Mouse (Mus musculus) kidney, embryonic 14.5 days (tissue): Measurements from ENCODE around the gene Polr3h. TPM values are rescaled to one million over a fixed set of nuclear protein-coding genes. Genes with fewer than 3 reads are reported as not detected.

ENCODE experiments used
- ATAC-seq: fragments of 200-750 bp; cut with Nextera tagmentation; 2 replicates; pipeline ENCODE4 v1.8.0; 2017; ENCODE audit warnings: moderate number of reproducible peaks, mild to moderate bottlenecking, moderate TSS enrichment, moderate library complexity; ENCODE audit not compliant: low FRiP score, low TSS enrichment
- H3K27ac ChIP-seq: fragments of 300-500 bp; sonication (generic); 2 replicates; pipeline ENCODE4 v1.5.1; 2014; ENCODE audit warnings: low read depth, mild to moderate bottlenecking, low read length, moderate library complexity, mixed read lengths
- H3K27me3 ChIP-seq: fragments of 300-500 bp; sonication (generic); 2 replicates; pipeline ENCODE4 v1.6.1; 2014; ENCODE audit warnings: mild to moderate bottlenecking, low read length; ENCODE audit not compliant: control insufficient read depth, insufficient read depth
- H3K36me3 ChIP-seq: fragments of 300-500 bp; sonication (generic); 2 replicates; pipeline ENCODE4 v1.6.1; 2014; ENCODE audit warnings: low read length, mixed read lengths; ENCODE audit not compliant: control insufficient read depth, insufficient read depth
- H3K4me1 ChIP-seq: fragments of 300-500 bp; sonication (generic); 2 replicates; pipeline ENCODE4 v1.6.1; 2014; ENCODE audit warnings: low read length, mixed read lengths; ENCODE audit not compliant: control insufficient read depth, insufficient read depth
- H3K4me2 ChIP-seq: fragments of 300-500 bp; sonication (generic); replicated peaks from 2 replicates; pipeline ENCODE4 v1.6.1; 2014; ENCODE audit warnings: low read depth, mild to moderate bottlenecking, low read length
- H3K4me3 ChIP-seq: fragments of 300-500 bp; sonication (generic); 2 replicates; pipeline ENCODE4 v1.5.1; 2014; ENCODE audit warnings: mild to moderate bottlenecking, low read length
- H3K9ac ChIP-seq: fragments of 300-500 bp; sonication (generic); 2 replicates; pipeline ENCODE4 v1.6.1; 2014; ENCODE audit warnings: low read depth, mild to moderate bottlenecking, low read length, moderate library complexity
- H3K9me3 ChIP-seq: fragments of 300-500 bp; sonication (generic); 2 replicates; pipeline ENCODE4 v1.6.1; 2016; ENCODE audit warnings: low read length; ENCODE audit not compliant: control insufficient read depth
- WGBS: fragments of 180-500 bp; shearing (Covaris S2); extraction: QIAGEN DNeasy Blood & Tissue Kit; methylation state at CpG from one replicate; pipeline ENCODE4 v1.1.7; 2014; 5-methylcytosine and 5-hydroxymethylcytosine counted together
- polyA plus RNA-seq: library from polyadenylated mRNA; unstranded; fragments of >200 nt; fragmentation: Nextera tagmentation; extraction: Ambion mirVana; gene quantifications from 2 replicates; pipeline ENCODE4 v1.2.1, GENCODE M21; 2014

Gene Polr3h
- polyA plus RNA-seq, 1 experiment from 2014 or later, result 78.9 TPM

DNA sequence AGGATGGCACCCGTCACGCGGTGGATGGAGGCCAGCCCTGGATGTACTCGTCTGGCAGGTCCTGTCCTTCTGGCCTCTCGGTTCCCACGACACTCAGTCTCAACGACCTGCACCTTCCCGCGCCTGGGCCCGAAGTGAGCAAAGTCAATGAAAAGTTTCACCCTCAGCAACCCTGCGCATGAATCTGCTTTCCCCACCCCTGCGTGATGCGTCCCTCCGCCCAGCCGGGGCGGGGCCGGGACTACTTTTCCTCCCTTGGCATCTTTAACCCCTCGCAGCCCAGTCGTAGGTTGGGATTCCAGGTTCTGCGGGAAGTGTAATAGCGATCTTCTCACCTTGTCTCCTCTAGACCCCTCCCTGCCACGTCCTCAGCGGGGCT lies 67.9 kb downstream of the Polr3h start:
- H3K9me3 ChIP-seq, result no peaks in the 10 kb centered on the region
- peak overlapping the region; percentile 91 for H3K4me2 ChIP-seq
- 0 out of 2 replicates have a peak, but pooled peaks cover 6% of the 10 kb centered on the region for H3K4me1 ChIP-seq
- 0% methylated on average over 23 of the region's 23 CpGs for WGBS
- peak; percentile 32 for ATAC-seq
- H3K27ac ChIP-seq, result peak overlapping the region; percentile 97
- peak overlapping the region; percentile 92 for H3K4me3 ChIP-seq
- no peaks in the 10 kb centered on the region; the same call in 1 of the 2 replicates for H3K36me3 ChIP-seq
- H3K27me3 ChIP-seq, result no peaks in the 10 kb centered on the region
- H3K9ac ChIP-seq, result peak overlapping the region; percentile 91

DNA sequence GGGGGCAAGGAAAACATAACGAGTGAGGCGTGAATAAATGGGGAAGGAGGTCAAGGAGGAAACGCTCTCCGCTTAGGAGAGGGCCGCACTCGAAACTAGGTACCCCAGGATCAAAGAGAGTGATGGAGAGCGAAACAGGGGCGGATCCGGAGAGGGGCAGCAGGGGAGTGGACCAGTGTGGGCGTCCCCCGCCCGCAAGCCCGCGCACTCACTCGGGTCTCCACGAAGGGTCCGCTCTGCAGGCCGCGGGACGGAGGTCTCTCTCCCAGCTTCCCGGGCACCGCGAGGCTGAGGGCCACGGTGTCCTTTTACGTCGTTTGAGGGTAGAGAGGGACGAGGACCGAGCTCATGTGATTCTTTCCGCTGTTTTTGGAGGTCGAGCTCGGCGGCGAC lies 68.3 kb downstream of the Polr3h start:
- H3K27me3 ChIP-seq, result no peaks in the 10 kb centered on the region
- H3K4me2 ChIP-seq, result peak overlapping the region; percentile 91
- 0 out of 2 replicates have a peak, but pooled peaks have one; percentile 22 for ATAC-seq
- WGBS, result under 1% methylated on average over 33 of the region's 33 CpGs
- no peaks in the 10 kb centered on the region for H3K9me3 ChIP-seq
- peak overlapping the region; percentile 97 for H3K27ac ChIP-seq
- peak overlapping the region; percentile 92 for H3K4me3 ChIP-seq
- H3K9ac ChIP-seq, result peak overlapping the region; percentile 91
- H3K36me3 ChIP-seq, result peaks cover 1% of the 10 kb centered on the region; the same call in 1 of the 2 replicates
- H3K4me1 ChIP-seq, result 0 out of 2 replicates have a peak, but pooled peaks cover 6% of the 10 kb centered on the region

DNA sequence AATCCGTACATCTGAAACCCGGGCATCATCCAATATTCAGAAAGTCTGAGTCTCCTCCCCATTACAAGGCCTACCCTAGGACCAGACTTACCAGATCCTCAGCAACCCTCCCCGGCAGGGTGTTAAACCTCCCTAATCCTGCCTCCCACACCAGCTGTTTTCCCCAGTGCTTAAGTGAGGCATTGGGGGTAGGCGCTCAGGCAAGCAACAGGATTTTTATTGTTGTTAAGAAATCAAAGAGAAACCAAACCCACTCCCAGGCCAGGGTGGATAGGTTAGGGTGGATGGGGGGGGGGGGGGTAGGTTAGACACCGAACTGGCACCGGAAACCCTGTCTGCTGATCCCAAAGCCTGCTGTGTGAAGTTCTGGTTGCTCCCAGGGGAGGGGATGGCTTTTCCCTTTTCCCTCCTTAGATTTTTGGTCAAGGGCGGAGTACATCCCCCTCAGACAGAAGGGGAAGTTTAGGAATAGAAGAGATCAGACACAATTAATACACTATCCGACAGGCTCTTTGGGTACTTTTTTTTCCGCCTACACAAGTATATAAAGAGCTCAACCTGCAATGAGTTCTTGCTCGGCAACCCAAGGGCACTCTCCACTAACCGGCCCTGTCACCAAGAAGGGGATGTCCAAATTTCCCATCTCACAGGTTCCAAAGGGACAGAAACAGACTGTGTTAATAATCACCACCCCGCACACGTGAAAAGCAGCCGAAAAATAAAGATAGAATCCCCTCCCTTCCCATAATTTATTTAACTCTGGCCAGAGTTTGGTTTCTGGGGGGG lies 68.9 kb downstream of the Polr3h start:
- Histone ChIP-seq H3K4me1 (0 out of 2 replicates have a peak, but pooled peaks cover 6% of the 10 kb centered on the region), H3K27ac (peak overlapping the region; percentile 97; the same call in 1 of the 2 replicates), H3K4me2 (peak overlapping the region; percentile 91), H3K9ac (peak overlapping the region; percentile 91), H3K27me3 (no peaks in the 10 kb centered on the region), H3K36me3 (peaks cover 7% of the 10 kb centered on the region), H3K4me3 (peak overlapping the region; percentile 92), H3K9me3 (no peaks in the 10 kb centered on the region)
- ATAC-seq, result no peak
- under 1% methylated on average over 14 of the region's 14 CpGs for WGBS

DNA sequence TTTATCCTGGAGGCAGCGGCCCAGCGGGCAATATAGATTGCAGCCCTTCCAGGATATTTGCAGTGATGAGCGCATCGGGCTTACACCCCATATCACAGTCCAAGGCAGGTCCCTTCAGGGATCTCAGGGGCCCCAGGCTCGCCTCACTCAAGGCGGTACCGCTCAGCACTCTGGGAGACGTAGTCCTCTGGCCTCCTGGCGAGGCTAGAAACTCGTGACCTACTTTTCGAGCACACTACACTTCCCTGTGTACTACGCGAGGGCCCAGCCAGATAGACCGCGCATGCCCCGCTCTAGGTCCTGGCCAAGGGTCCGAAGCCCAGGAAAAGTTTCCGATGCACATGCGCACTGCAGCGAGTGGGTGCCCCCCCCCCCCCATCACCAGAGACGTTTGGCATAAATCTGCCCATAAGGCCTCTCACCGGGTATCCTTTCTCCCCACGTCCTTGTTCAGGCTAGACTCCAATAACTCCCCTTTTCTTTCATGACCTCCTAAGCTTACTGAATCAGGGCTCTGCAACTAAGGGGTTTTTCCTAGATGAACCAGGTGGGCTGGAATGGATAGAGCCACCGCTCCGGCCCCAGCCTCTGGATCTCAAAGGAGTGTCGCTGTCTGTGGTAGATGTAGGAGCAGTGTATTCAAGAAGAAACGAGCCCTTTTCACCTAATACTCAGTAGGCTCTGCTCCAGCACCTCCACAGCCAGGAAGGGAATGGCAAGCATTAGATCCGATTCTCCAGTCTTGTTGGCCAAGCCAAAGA lies 69.8 kb downstream of the Polr3h start:
- H3K4me2 ChIP-seq, result peak overlapping the region; percentile 91
- H3K9me3 ChIP-seq, result no peaks in the 10 kb centered on the region
- peak overlapping the region; percentile 91 for H3K9ac ChIP-seq
- H3K36me3 ChIP-seq, result peaks cover 16% of the 10 kb centered on the region
- peak overlapping the region; percentile 71; the same call in 1 of the 2 replicates for H3K27ac ChIP-seq
- ATAC-seq, result peak; percentile 87
- under 1% methylated on average over 28 of the region's 28 CpGs for WGBS
- H3K27me3 ChIP-seq, result no peaks in the 10 kb centered on the region
- 0 out of 2 replicates have a peak, but pooled peaks cover 6% of the 10 kb centered on the region for H3K4me1 ChIP-seq
- peak overlapping the region; percentile 92 for H3K4me3 ChIP-seq

DNA sequence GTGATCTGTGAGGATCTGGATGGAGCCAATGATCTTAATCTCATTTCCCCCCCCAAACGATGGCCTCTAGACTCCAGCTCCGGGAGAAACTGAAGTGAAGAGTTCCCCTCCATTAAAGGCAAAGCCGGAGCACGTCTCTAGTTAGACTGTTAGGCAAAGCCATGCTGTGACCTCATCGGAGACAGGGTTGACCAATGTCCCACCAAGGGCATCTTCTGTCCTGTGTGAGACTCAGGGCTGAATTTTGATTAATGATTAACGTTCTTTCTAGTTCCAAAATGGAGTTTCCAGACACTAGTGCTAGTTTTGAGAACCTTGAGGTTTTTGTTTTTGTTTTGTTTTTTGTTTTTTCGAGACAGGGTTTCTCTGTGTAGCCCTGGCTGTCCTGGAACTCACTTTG lies 73.0 kb downstream of the Polr3h start:
- Histone ChIP-seq H3K9ac (no peak overlapping the region), H3K9me3 (no peaks in the 10 kb centered on the region), H3K4me2 (no peak overlapping the region), H3K4me3 (no peak overlapping the region), H3K27me3 (no peaks in the 10 kb centered on the region), H3K36me3 (peaks cover 42% of the 10 kb centered on the region), H3K4me1 (0 out of 2 replicates have a peak, but pooled peaks cover 6% of the 10 kb centered on the region), H3K27ac (no peak overlapping the region)
- no peak for ATAC-seq
- WGBS, result 81% methylated on average over 7 of the region's 7 CpGs

DNA sequence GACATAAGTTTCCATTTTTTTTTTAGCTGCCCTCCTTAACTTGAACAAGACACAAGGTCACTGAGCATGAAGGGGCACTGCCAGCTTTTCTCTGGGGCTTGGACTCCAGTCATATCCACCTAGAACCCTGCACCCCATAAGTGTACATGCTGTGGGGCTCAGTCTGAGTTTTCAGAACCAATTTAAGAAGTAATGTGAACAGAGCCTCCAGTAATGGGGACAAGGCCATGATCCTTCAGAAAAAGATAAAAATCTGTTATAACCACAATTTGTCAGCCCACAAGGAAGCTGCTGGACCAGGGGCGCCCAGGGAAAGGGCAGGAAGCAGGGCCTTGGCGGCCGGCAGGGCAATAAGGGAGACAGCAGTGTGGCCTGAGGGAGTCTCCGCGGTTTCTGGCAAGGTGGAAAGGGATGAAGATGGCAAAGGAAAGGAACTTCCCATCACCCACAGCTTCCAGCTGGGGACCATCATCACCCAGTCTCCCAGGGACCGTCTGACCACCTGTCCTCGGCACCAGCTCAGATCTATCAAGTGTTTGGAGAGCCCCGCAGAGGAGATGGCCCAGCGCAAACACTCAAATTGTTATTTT lies 73.5 kb downstream of the Polr3h start:
- Histone ChIP-seq H3K27ac (no peak overlapping the region), H3K4me2 (no peak overlapping the region), H3K36me3 (peaks cover 48% of the 10 kb centered on the region), H3K4me3 (no peak overlapping the region), H3K27me3 (no peaks in the 10 kb centered on the region), H3K9me3 (no peaks in the 10 kb centered on the region), H3K9ac (no peak overlapping the region), H3K4me1 (0 out of 2 replicates have a peak, but pooled peaks cover 6% of the 10 kb centered on the region)
- WGBS, result 89% methylated on average over 9 of the region's 9 CpGs
- no peak for ATAC-seq

DNA sequence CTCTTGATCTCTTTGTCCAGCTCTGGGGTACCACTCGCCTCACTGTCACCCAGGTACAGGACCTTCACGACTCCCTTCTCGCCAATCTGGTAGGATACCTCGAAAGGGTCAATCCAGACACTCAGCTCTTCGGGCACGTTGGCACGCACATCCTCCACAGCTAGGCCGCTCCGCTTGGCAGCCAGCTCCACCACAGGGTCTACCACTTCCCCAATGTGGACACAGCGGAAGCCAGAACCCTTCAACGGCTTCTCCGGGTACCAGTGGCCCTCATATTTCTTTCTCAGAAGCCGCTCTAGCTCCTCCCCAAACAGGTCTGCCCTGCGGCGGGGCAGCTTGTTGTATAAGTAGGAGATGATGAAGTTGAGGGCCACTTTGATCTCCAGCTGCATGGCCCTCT lies 74.7 kb downstream of the Polr3h start:
- 97% methylated on average over 15 of the region's 15 CpGs for WGBS
- Histone ChIP-seq H3K4me2 (no peak overlapping the region), H3K36me3 (peaks cover 55% of the 10 kb centered on the region), H3K4me1 (0 out of 2 replicates have a peak, but pooled peaks cover 6% of the 10 kb centered on the region), H3K9me3 (no peaks in the 10 kb centered on the region), H3K27me3 (no peaks in the 10 kb centered on the region), H3K27ac (no peak overlapping the region), H3K4me3 (no peak overlapping the region), H3K9ac (no peak overlapping the region)
- no peak for ATAC-seq

DNA sequence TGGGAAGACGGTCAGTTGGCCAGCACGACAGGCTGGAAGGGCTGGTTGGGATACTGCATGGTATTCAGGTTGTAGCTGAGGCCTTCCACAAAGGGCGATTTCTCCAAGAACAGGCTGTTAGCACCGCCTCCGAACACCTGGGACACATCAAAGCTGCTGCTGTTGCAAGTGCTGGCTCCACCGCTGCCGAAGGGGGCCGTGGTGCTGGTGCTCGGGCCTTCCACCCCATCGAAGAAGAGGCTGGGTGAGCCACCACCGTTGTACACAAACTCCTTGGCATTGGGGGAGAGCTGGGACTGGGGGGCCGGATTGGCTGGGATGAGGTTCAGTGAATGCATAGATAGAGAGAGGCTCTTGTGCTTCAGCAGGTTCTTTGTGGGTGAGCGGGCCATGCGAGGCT lies 75.3 kb downstream of the Polr3h start:
- Histone ChIP-seq H3K36me3 (peaks cover 55% of the 10 kb centered on the region), H3K9ac (no peak overlapping the region)
- 80% methylated on average over 14 of the region's 14 CpGs for WGBS

More for the DNA sequence above, 75.3 kb downstream of the Polr3h start:
- H3K27me3 ChIP-seq, result no peaks in the 10 kb centered on the region
- H3K4me3 ChIP-seq, result no peak overlapping the region
- no peak overlapping the region for H3K27ac ChIP-seq
- no peak overlapping the region for H3K4me2 ChIP-seq
- ATAC-seq, result no peak
- no peaks in the 10 kb centered on the region for H3K9me3 ChIP-seq
- peaks cover 11% of the 10 kb centered on the region; the same call in 1 of the 2 replicates for H3K4me1 ChIP-seq
